Mouse (Mus musculus): ENCODE measurements around the gene Cyren.

The Cyren gene

DNA sequence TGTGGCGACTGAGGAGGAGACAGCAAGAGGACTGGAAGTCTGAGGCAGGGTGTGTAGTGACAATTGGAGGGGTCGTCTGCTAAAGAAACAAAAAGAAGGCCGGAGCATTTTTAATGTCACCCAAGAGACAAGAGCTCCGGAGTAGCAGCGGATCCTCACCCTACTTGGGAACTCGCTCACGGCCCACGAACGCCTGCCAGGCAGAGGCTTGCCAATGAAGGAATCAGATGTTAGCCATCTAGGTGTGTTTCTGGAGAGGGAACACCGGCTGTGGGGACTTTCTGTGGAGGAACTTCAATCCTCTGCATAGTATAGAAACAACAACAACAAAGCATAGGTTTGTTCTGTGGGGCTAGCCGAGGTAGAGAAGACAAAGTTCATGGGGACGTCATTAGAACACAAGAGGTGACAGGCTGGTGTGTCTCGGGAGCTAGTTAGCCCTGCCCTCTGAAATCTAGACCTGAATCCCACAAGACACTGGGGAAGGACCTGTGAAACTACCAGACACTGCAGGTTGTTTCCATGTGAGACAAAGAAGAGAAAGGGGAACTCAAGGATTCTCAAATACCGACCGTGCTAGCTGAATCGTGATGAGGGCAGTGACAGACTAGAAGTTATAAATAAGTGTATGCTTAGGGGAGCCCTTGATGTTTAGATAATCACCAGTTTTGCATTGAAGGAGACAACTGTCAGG, 10.4 kb downstream of the Cyren start:
- DNase-seq (ENCODE audit: low spot score) = no peak

DNA sequence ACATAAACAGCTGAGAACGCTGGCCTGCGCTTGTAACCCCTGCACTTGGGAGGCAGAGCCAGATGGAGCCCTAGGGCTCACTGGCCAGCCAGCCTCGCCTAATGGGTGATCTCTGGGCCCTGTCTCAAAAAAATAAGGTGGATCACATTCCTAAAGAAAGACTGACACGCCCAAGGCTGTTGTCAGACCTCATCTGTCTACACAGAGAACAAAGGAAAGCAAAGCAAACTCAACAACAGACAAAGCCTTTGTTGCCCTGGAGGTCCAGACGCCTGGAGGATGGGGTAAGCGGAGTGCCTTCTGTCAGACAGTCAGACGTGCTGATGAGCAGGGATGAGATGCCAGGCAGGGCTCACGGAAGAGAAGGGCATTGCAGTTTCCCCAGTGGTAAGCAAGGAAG, 11.1 kb downstream of the Cyren start:
- DNase-seq (ENCODE audit: low spot score) = no peak

DNA sequence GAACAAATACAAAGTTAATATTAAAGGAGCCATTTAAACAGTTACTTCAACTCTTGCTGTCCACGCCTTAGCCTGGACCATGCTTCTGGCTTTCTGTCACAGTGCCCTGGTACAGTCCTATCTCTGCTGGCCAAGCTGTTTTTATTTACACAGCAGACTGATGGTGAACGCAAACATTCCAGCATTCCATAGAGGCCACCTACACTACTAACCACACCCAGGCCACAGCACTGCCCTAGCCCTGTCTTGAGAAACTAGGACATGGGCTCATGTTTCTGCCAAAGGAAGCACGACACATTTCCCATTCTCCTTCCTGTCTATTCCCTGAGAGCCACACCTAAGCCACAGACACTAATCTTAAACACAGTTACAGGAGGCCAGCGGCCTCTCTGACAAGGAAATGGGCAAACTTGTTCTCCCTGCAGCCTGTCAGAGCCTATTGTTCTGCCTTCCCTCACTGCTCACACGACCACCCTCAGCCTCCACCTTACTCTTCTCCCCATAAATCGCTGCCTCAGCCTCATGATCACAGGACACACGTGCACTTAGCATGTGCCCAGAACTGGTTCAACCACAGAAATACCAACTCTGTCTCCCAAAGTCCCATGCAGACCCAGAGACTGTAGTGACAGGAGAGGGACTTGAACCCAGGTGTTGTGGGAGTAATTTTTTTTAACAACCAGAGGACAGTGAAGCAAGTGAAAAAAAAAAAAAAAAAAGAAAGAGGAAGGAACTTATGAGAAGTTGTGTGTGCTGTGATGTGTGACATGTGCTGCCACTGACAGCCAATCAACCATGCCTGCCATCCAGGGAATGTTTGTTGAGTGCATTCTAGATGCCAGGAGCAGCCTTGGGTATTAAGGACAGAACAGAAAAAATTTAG, 11.9 kb downstream of the Cyren start:
- no peak for DNase-seq (ENCODE audit: low spot score)

DNA sequence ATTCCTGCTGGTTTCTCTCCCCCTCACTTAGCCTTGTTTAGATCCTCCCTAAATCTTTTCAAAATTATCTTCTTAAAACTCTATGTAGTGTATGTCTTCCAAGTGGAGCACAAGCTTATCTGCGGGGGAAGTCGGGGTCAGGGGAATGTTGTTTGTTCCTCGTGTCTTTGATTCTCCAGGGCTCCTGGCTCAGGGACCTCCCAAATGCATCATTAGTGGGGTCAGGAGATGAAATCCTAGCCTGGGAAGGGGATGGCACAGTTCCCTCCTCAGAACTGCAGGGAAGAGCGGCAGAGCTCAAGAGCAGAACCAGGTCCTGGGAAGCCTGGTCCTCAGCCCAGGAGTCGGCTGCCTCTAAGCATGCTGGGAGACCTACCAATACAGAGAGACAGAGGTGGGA, 12.6 kb downstream of the Cyren start:
- DNase-seq (ENCODE audit: low spot score) = no peak

DNA sequence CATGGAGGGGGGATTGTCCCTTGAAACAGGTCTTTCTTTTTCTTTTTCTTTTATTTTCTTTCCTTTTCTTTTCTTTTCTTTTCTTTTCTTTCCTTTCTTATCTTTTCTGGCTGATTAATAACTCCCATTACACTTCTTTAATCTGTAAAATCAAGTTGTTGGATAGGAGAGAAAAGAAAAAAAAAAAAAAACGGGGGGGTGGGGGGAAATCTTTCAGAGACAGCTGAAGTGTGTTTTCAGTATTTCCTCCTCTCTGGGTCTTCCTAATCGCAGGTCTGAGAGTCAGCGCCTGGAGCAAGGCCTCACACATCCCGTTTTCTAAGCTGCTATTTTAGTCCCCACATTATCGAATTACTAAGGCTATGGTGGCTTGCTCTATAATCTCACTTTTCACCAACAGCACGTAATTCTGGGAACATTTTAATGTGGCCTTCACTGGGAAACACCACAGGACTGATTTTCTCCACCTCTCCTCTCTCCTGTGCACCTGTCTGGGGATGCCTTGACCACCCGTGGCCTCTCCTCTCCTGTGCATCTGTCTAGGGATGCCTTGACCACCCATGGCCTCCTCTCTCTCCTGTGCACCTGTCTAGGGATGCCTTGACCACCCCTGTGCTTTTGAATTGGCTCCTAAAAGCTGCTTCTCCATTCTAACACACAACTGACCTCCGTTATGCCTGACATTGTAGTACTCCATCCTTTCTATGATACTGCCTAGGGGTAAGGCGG, 13.9 kb downstream of the Cyren start:
- no peak for DNase-seq (ENCODE audit: low spot score)

DNA sequence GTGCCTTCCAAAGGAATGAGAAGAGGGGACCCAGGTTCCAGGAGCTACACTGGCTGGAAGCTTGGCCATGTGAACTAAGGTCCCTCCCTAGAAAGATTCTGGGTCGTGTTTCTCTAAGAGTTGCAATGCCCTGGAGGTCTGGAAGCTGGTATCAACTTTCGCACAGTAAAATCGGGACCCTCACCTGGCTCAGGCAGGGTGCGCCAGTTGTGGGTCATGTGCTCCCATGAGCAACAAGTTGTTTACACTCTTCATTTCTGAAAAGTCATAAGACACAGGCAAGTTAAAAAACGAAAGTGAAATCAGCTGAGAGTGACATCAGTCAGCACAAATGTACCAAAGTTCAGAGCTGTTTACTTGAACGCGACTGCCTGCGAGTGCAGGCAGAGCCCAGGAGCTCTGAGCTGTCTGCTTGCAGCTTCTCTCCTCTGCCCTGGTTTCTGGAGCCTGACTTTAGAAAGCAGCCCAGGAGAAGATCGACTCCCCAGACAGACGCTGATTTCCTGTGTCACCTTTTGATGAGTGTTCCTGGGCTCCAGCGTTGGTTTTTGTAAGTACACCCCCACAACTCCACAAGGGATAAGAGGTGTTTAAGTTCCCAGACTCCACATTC, 15.0 kb downstream of the Cyren start, which contains the start of gene Tmem140:
Gene Tmem140 (plus strand): TSS at position 356 of the 613 bp plus-strand sequence.
- DNase-seq (ENCODE audit: low spot score) = no peak

DNA sequence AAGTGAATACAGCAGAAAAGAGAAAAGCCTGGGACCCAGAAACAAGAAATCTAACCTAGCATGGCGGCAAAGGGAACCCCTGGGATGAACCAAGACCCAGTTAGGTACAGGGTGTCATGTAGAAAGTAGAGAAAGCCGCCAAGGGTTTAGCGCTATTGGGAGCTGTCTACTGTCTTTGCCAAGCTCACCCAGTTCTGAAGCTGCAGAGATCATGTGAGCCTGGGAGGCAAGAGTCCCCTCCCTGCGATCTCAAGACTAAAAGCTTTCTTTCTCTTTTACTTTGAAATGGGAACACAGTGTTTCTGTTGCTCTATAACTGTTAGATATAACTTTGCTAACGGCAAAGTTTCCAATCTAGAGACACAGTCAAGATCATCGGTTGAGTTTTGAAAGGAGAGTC, 15.5 kb downstream of the Cyren start:
- no peak for DNase-seq (ENCODE audit: low spot score)

DNA sequence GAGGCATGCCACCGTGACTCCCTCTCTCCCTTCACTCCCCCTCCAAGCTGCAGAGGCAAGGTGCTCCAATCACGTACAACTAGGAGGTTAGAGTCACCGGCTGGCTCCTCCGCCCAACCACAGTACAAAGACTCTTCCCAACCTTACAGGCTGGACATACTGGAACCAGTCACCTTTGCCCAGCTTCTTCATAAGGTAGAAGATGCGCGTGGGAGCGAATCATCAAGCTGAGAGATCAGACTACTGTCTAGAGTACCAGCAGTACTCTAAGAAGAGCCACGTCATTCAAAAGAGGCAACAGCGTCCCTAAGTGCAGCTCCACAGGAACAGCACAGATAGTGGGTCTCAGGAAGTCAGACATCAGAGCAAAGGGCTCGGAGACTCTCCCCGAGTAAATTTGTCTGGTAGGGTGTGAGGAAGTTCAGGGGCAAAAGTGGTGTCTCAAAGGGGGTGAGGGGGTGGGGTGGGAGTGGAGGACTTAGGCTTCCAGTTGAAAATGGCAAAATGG, 16.3 kb downstream of the Cyren start:
- no peak for DNase-seq (ENCODE audit: low spot score)

DNA sequence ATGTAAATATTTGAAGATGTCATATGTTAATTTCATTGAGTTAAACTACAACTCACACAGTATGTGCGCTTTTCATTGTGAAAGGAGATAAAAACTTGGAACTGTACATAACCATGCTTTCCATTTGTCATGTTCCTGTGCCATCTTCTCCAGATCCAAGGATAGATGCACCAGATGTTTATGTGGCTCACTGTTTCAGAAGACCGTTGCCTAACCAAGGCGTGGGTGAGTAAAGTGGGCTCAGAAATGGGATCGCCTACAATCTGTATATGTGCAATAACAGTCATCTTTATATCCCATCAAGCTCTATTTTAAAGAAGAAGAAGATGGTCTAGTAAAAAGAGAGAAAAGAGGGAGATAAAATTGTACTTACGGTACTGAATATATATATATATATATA, 45.5 kb downstream of the Cyren start:
- DNase-seq (ENCODE audit: low spot score) = no peak

DNA sequence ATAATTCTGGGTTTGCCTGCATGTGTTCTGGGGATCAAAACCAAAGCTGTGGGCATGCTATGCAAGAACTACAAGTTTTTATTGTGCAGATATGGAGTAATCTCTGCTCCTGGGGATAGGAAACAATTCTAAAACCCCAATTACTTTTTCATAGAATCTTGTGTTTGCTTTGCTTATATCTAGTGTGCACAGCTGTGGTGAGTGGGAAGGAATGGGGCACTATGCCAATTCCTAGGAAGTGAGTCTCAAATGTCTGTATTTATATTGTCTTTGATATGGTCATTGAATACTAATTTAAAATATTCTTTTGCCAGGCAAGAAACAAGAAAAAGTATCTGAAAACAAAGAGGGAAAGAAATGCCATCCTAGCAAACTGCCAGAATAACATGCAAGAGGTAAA, 53.5 kb downstream of the Cyren start:
- DNase-seq (ENCODE audit: low spot score) = no peak
